Mouse (Mus musculus) mesoderm, embryonic 11.5 days (tissue): ENCODE results near the gene H2afv.

Experiments used
- DNase-seq: peaks from one replicate; pipeline ENCODE4 v3.0.0-alpha.2; 2012; ENCODE audit warnings: low read depth, low spot score

H2afv gene

GRCm38 (mm10) chr11:6444077-6444853 lies at the start of gene H2afv:
Gene H2afv, minus strand, starts transcription at chr11:6444443.
- peak; percentile 99 for DNase-seq

- DNase-seq: no peak
Observed at GRCm38 (mm10) chr11:6489691-6490503, 45.7 kb upstream of the H2afv start.

- no peak for DNase-seq
Observed at GRCm38 (mm10) chr11:6489257-6489656, 45.0 kb upstream of the H2afv start.

- no peak for DNase-seq
Observed at GRCm38 (mm10) chr11:6488041-6488684, 43.9 kb upstream of the H2afv start.

- no peak for DNase-seq
Observed at GRCm38 (mm10) chr11:6487496-6487895, 43.3 kb upstream of the H2afv start.

- DNase-seq: no peak
Observed at GRCm38 (mm10) chr11:6486916-6487315, 42.7 kb upstream of the H2afv start.

- no peak for DNase-seq
Observed at GRCm38 (mm10) chr11:6484244-6484959, 40.2 kb upstream of the H2afv start.

- DNase-seq: no peak
Observed at GRCm38 (mm10) chr11:6483103-6483502, 38.9 kb upstream of the H2afv start.

GRCm38 (mm10) chr11:6481669-6482185 lies 37.5 kb upstream of the H2afv start:
- DNase-seq: no peak

- no peak for DNase-seq
Observed at GRCm38 (mm10) chr11:6480681-6481405, 36.6 kb upstream of the H2afv start.

- no peak for DNase-seq
Observed at GRCm38 (mm10) chr11:6480191-6480590, 35.9 kb upstream of the H2afv start.

GRCm38 (mm10) chr11:6479231-6479630 lies 35.0 kb upstream of the H2afv start:
- no peak for DNase-seq

- no peak for DNase-seq
Observed at GRCm38 (mm10) chr11:6477350-6477749, 33.1 kb upstream of the H2afv start.

- DNase-seq: no peak
Observed at GRCm38 (mm10) chr11:6476876-6477275, 32.6 kb upstream of the H2afv start.

- peak; percentile 85 for DNase-seq
Observed at GRCm38 (mm10) chr11:6475867-6476484, 31.7 kb upstream of the H2afv start, which contains the start of gene Purb. Gene Purb, minus strand, starts transcription at chr11:6475917.

GRCm38 (mm10) chr11:6474874-6475731 lies 30.9 kb upstream of the H2afv start:
- DNase-seq: peak; percentile 37

GRCm38 (mm10) chr11:6474381-6474780 lies 30.1 kb upstream of the H2afv start:
- DNase-seq: no peak

- DNase-seq: no peak
Observed at GRCm38 (mm10) chr11:6472076-6472475, 27.8 kb upstream of the H2afv start.

- DNase-seq: no peak
Observed at GRCm38 (mm10) chr11:6471493-6471892, 27.2 kb upstream of the H2afv start.
